Mouse (Mus musculus): Measurements from ENCODE around the gene Rhbdf1.

DNA sequence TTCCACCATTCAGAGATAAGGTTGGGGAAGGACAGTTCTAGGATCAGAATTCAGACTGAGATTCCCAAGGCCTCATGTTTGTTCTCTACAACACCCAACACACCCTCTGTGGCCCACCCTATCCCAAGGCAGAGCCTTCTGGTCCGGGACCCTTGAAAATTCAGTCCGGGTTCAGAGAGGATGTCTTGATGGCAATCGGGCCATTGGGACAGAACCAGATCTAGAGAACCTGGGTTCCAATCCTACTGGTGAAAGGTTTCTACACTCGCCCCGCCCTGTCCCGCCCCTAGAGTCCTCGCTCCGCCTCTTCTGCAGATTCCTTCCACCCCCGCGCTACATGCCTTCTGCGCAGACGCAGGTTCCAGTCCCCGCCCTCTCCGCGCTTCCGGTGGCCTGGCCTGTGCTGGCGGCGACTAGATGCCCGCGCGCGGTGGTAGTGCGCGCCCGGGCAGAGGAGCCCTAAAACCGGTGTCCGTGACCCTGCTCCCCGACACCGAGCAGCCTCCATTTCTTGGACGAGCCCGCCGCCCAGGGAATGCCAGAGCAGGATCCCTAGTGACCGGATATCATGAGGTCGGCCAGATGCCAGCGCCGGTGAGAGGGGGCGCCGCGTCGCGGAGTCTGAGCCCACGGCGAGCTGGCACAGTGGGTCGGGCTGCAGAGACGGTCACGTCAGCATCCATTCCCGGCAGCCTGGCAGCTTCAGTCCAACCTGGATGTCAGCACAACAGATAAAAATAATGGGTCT, 4.2 kb upstream of the Rhbdf1 start, which contains the start of gene Mpg:
- no peak for TF ChIP-seq CTCF (IDR thresholded peaks at IDR 0.05; ENCODE audit: low read depth, low read length)
- TF ChIP-seq POLR2A (IDR thresholded peaks at IDR 0.05; ENCODE audit: extremely low read depth, insufficient read depth, low read length): peak; percentile 93

All from liver, adult 2 months (tissue).